Mouse (Mus musculus) T-helper 1 cell (primary cell): ENCODE results near the gene Taf1a.

Experiments used
- in situ Hi-C: fragments of 300-600 bp; cut with MboI, MseI; formaldehyde crosslinking; loops from one replicate; pipeline ENCODE4 v1.15.1; 2025; ENCODE audit warnings: high pct_unique_total_duplicates

Gene Taf1a

DNA sequence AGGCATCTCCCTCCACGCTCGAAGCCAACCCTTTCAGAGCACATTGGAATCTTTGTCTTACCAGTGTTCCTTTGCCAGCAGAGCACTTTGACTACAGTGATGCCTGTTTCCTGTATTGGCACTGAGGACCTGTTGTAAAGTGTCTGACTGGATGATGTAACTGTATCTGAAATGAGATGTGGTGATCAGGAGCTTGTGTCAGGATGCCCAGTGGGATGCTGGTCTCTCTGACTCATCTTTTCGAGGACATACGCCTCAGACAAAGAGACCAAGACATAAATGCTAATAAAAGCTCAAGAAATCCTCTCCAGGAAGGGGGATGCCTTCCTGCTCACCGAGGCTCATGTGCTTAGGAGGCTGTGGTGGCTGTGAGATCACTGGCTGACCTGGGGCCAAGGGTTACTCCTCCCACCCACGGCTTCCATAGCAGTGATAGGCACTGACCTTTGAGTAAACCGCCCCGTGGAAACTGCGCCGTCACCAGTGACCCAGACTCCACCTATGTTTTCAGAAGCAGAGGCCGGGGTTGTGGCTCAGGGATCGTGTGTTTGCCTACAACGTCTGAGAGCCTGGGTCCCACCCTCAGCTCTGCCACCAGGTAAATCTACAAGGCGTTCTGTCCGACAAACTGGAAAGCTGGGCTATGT is 25.4 kb downstream of the Taf1a start:
- in situ Hi-C loops: no loop called here

DNA sequence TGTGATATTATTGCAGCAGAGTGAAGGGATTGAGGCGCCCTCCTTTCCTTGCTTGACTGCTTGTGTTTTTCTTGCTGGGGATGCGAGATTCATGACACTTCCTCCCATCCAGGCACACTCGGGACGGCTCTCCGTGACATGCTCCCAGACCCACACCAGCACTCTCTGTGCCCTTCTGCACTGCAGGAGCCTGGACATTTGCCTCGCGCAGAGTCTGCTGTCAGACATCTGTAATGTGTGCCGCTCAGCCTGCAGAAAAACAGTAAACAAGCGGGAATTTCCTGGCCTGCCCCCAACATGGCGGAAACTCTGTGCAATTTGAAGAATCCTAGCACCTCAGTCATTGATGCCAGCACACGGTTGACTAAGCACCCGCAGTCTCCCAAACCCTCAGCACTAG is 29.1 kb downstream of the Taf1a start, which contains the start of gene Hhipl2:
Gene Hhipl2 (plus strand): TSS at position 343 of the 400 bp plus-strand sequence.
- in situ Hi-C loops: no loop called here

DNA sequence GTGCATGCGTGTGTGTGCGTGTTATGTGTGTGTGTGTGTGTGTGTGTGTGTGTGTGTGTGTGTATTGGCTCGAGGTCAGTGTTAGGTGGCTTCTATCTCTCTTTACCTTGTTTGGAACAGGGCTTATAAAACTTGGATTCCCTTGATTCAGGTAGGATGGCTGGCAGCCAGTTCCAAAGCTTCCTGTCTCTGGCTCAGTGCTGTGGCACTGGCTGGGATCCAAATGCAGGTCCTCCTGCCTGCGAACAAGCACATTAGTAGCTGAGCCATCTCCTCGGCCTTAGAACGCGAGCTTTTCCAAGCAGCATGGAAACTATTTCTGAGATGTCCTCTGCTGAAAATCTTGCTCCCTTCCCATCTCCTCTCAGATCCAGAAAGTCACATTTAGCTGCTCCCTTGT is 31.0 kb downstream of the Taf1a start:
- in situ Hi-C loops: no loop called here

DNA sequence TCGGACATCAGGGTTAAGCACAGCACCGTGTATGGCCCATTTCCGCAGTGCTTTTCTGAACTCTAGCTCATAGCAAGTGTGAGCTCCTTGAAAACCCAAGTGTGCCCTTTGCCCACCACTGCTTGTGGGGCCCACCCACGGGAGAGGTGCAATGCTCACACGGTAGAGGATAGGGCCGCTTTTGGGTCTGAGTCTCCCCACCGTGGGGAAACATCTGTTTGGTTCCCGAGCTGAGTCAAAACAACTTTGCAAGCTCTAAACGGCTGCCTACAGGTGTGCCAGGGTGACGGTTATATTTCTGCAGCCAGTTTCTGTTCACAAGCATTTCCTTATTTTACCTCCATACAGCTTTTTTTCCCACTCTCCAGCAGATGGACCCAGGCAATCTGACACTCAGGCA is 31.5 kb downstream of the Taf1a start:
- in situ Hi-C loops: no loop called here

DNA sequence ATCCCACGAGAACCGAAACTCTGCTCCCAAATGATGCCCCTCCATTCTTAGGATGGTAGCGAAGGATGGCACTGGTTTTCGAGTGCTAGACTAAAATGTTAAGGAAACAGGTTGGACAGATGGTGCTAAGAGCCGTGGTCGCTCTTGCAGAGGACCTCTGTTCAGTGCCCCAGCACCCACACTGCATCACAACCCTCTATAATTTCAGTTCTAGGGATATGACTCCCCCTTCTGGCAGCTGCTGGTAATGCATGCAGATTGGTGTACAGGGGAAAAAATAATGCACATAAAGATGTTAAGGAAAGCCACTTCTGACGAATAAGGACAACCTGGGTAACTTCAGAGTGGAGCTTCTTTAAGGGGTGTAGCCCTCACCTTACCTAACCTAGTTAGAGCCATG is 35.3 kb downstream of the Taf1a start:
- in situ Hi-C loops: no loop called here

DNA sequence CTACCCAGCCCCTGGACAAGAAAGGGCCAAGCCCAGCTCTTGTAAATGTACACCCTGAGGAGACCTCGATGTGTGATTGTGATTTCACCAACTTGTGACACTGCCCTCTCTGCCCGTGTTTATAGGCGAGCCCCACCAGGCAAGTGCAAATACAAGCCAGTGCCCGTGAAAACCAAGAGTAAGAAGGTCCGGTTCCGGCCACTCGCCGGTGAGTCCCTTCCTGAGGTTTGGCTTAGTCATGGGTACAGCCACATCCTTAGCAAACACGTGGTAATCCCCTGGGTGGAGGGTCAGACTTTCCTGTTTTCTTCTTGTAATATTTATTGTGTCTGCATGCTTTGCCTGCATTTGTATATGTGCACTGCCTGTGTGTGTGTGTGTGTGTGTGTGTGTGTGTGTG is 46.1 kb downstream of the Taf1a start:
- in situ Hi-C loops: no loop called here

DNA sequence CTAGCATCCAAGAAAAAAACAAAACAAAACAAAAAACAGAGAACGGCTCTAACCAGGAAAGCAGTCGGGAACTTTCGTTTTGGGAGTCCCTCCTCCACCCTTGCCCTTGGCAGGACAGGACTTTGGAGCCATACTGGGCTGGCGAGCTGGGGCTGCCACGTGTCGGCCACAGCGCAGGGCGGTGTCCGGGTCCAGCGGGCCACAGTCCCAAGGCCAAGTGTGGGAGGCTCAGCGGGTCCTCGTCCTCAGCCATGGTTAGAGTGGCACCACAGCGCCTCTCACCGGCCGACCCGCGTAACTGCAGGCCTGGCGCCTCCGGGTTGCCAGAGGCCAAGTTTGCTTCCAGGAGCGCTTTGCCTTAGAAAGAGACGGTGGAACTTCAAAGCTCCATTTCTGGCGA is 50.3 kb downstream of the Taf1a start:
- in situ Hi-C loops: no loop called here

DNA sequence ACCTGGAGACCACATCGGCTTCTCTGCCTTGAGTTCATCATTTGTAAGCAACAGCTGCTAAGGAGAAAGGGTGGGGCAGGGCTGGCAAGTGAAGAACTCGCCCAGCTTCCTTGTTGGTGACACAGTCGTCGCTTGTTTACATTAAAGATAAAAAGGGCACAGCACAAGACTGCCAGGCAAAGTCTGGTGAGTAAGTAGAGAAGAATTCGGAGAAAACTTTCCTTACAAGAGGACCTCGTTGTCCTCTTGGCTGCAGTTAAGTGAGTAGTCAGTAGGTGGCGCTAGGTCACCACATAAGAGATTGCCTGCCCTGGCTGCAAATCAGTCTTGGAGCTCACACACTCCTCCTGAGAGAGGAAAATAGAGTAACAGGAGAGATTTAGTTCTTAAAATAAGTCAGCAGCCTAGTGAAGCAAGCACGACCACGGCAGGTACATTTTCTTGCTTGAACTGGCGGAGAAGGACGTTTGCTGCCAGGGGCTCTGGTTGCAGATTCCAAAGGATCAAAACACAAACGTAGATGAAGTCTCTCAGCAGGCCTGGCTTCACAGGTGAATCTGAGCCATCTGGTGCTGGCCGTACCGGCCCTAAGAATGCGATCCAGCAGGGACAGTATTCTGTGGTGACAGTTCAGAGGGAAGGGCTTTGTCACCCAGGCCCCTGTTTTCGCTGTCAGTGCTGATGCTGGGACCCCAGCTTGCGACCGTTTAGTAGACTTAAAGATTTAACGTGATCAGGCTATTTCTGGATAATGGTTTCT is 53.4 kb downstream of the Taf1a start:
- in situ Hi-C loops: no loop called here

DNA sequence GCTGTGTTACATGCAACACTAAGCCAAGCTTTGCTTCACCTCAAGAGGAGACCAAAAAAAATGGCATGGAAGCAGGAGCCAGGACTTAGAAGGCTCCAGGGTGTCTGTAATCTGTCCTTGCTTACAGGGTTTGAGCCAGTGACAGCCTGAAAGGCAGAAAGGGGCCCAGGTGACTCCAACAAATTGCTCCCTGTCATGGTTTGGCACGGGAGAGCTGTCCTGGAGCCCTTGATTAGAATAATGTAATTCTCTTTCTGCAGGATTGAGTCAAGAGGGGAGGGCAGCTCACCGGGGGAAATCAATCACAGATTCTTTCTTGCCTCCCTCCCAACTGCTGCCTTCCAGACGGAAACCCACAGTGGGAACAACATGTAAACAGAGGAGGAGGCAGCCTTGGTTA is 64.3 kb downstream of the Taf1a start:
- in situ Hi-C loops: no loop called here
